Mouse (Mus musculus) forebrain, embryonic 16.5 days (tissue): ENCODE measurements at regions not wholly inside any gene's neighbourhood (a gene's known extent, or its start where the extent isn't known, plus 50 kb on each side); places are given as distances from the start of the nearest gene placed in this dataset.

Source experiments
- ATAC-seq: fragments of 200-750 bp; cut with Nextera tagmentation; 2 replicates; pipeline ENCODE4 v1.8.0; 2017; ENCODE audit warnings: mild to moderate bottlenecking, moderate library complexity
- H3K27ac ChIP-seq: fragments of 300-500 bp; sonication (generic); 2 replicates; pipeline ENCODE4 v1.5.1; 2014; ENCODE audit warnings: low read length, control low read depth
- H3K27me3 ChIP-seq: fragments of 300-500 bp; sonication (generic); replicated peaks from 2 replicates; pipeline ENCODE4 v1.6.1; 2014; ENCODE audit warnings: low read length; ENCODE audit not compliant: control insufficient read depth, insufficient read depth
- H3K36me3 ChIP-seq: fragments of 300-500 bp; sonication (generic); 2 replicates; pipeline ENCODE4 v1.6.1; 2014; ENCODE audit not compliant: control insufficient read depth, insufficient read depth
- H3K4me1 ChIP-seq: fragments of 300-500 bp; sonication (generic); replicated peaks from 2 replicates; pipeline ENCODE4 v1.6.1; 2014; ENCODE audit warnings: low read length; ENCODE audit not compliant: control insufficient read depth, insufficient read depth
- H3K4me2 ChIP-seq: fragments of 300-500 bp; sonication (generic); 2 replicates; pipeline ENCODE4 v1.6.1; 2014; ENCODE audit warnings: mild to moderate bottlenecking, low read length, control low read depth
- H3K4me3 ChIP-seq: fragments of 300-500 bp; sonication (generic); replicated peaks from 2 replicates; pipeline ENCODE4 v1.5.1; 2014; ENCODE audit warnings: mild to moderate bottlenecking, low read length, control low read depth
- H3K9ac ChIP-seq: fragments of 300-500 bp; sonication (generic); replicated peaks from 2 replicates; pipeline ENCODE4 v1.6.1; 2014; ENCODE audit warnings: low read depth, low read length, control low read depth
- H3K9me3 ChIP-seq: fragments of 300-500 bp; sonication (generic); 2 replicates; pipeline ENCODE4 v1.6.1; 2016; ENCODE audit warnings: low read length; ENCODE audit not compliant: control insufficient read depth
- WGBS: fragments of 180-500 bp; shearing (Covaris S2); extraction: QIAGEN DNeasy Blood & Tissue Kit; methylation state at CpG from one replicate; pipeline ENCODE4 v1.1.7; 2014; 5-methylcytosine and 5-hydroxymethylcytosine counted together

GRCm38 (mm10) chr12:25382961-25383360, 286.0 kb upstream of the Id2 start:
- Histone ChIP-seq H3K27ac (no peak overlapping the region), H3K4me1 (no peaks in the 10 kb centered on the region), H3K27me3 (no peaks in the 10 kb centered on the region), H3K4me3 (no peak overlapping the region), H3K9me3 (no peaks in the 10 kb centered on the region), H3K36me3 (no peaks in the 10 kb centered on the region), H3K9ac (no peak overlapping the region), H3K4me2 (no peak overlapping the region)
- ATAC-seq, result no peak
- WGBS, result 76% methylated on average over 6 of the region's 6 CpGs

DNA sequence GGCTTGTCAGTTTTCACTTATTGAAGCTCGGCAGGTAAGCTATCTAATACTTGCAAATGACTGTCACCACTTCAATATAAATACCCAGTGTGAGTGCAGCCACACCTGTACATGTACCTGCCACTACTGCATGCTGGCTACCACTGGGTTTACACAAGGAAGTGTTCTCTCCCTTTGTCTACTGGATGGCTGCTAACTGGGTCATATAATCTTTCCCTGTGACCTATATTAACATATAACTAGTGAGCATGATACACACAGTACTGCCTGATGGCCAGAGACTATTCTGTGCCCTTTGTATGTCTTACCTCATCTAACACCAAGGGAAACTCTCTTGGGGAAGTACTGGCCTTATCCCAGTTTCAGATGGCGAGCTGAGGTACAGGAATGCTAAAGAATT, 285.5 kb upstream of the Id2 start:
- no peaks in the 10 kb centered on the region for H3K9me3 ChIP-seq
- 93% methylated on average over 2 of the region's 2 CpGs for WGBS
- no peaks in the 10 kb centered on the region for H3K4me1 ChIP-seq
- no peak overlapping the region for H3K4me3 ChIP-seq
- no peak for ATAC-seq
- no peaks in the 10 kb centered on the region for H3K36me3 ChIP-seq
- no peaks in the 10 kb centered on the region for H3K27me3 ChIP-seq
- no peak overlapping the region for H3K4me2 ChIP-seq
- no peak overlapping the region for H3K9ac ChIP-seq
- H3K27ac ChIP-seq, result no peak overlapping the region

GRCm38 (mm10) chr12:25381619-25382018, 284.7 kb upstream of the Id2 start:
- Histone ChIP-seq H3K9ac (no peak overlapping the region), H3K27me3 (no peaks in the 10 kb centered on the region), H3K4me1 (peaks cover under 1% of the 10 kb centered on the region; the same call in 1 of the 2 replicates), H3K9me3 (no peaks in the 10 kb centered on the region), H3K4me2 (no peak overlapping the region), H3K4me3 (no peak overlapping the region), H3K36me3 (no peaks in the 10 kb centered on the region), H3K27ac (no peak overlapping the region)
- 69% methylated on average over 4 of the region's 4 CpGs for WGBS
- no peak for ATAC-seq

DNA sequence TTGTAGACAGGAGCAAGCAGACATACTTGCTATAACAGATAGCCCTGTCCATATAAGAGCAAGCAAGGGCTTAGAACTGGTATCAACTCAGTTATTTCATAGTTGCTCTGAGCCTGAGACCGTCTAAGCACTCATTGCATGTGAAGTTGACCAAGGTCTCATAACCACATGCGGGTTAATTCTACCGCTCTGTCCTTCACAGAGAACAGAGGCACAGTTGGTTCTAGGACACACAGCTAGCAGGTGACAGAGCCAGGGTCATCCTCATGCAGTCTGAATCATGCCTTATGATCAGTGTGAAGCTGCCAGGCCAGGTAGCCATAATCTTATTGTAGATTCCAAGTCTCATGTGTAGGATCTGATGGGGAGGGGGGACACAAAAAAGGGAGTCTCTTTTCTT, 283.1 kb upstream of the Id2 start:
- Histone ChIP-seq H3K4me1 (peaks cover 5% of the 10 kb centered on the region), H3K9ac (no peak overlapping the region), H3K9me3 (no peaks in the 10 kb centered on the region), H3K4me2 (no peak overlapping the region), H3K27me3 (no peaks in the 10 kb centered on the region), H3K4me3 (no peak overlapping the region), H3K27ac (no peak overlapping the region), H3K36me3 (no peaks in the 10 kb centered on the region)
- 93% methylated on average over 3 of the region's 3 CpGs for WGBS
- ATAC-seq, result no peak

- H3K4me1 ChIP-seq, result peaks cover 5% of the 10 kb centered on the region
- H3K4me2 ChIP-seq, result no peak overlapping the region
- no peak overlapping the region for H3K4me3 ChIP-seq
- 81% methylated on average over 9 of the region's 9 CpGs for WGBS
- no peaks in the 10 kb centered on the region for H3K27me3 ChIP-seq
- no peak for ATAC-seq
- H3K9ac ChIP-seq, result no peak overlapping the region
- H3K36me3 ChIP-seq, result no peaks in the 10 kb centered on the region
- H3K27ac ChIP-seq, result no peak overlapping the region
- H3K9me3 ChIP-seq, result no peaks in the 10 kb centered on the region
Observed at GRCm38 (mm10) chr12:25379016-25379415, 282.1 kb upstream of the Id2 start.

DNA sequence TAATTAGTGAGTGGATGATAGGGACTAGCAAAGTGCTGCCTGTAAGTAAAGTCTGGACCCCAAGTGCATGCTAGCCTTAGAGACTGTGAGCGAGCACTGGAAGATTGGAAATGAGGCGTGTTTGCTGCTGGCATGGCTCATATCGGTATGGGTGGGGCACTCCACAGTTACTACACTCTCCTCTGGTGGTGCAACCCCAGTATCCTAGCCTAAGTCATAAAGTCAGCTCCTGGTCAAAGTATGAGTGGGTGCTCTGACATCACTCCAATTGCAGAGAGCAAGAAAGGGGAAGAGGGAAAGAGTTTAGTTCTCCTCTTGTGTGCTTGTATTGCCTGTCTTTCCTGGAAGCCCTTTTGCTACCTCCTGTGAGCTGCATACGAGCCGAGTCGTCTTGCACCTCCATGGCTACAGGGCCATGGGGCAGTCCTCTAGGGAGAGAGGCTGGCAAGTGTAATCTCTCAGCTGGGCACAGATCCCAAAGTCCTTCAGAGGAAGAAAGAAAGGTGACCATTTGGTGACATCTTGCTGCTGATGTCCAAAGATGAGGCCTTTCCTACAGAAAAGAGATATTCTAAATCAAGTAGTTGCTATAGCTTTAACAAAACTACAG, 281.2 kb upstream of the Id2 start:
- H3K27ac ChIP-seq, result no peak overlapping the region
- H3K9ac ChIP-seq, result no peak overlapping the region
- H3K4me3 ChIP-seq, result no peak overlapping the region
- H3K36me3 ChIP-seq, result no peaks in the 10 kb centered on the region
- no peaks in the 10 kb centered on the region for H3K27me3 ChIP-seq
- peaks cover 5% of the 10 kb centered on the region for H3K4me1 ChIP-seq
- 78% methylated on average over 6 of the region's 6 CpGs for WGBS
- no peak for ATAC-seq
- no peaks in the 10 kb centered on the region for H3K9me3 ChIP-seq
- H3K4me2 ChIP-seq, result no peak overlapping the region

GRCm38 (mm10) chr12:25376451-25376850, 279.5 kb upstream of the Id2 start:
- Histone ChIP-seq H3K4me3 (no peak overlapping the region), H3K27ac (no peak overlapping the region), H3K9me3 (no peaks in the 10 kb centered on the region), H3K4me2 (no peak overlapping the region), H3K27me3 (no peaks in the 10 kb centered on the region), H3K4me1 (peaks cover 5% of the 10 kb centered on the region), H3K36me3 (no peaks in the 10 kb centered on the region), H3K9ac (no peak overlapping the region)
- ATAC-seq, result no peak
- 25% methylated on average over 8 of the region's 8 CpGs for WGBS

DNA sequence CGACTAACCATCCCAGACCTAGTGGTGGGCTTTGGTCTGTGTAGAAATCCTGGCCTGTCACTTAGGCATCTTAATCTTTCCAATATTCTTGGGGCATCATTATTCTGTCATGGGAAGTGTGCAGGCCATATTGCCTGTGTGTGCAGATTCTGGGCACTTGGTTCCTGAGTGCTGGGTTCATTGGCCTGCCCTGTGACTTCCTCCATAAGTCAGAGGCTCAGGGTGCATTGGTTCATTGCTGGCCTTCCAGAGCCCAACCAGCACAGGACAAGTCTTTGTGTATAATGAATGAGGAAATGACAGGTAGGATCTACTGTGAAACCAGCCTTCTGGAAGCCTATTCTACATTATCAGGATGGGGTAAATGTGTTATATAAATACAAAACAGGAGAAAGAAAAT, 270.6 kb upstream of the Id2 start:
- no peak for ATAC-seq
- Histone ChIP-seq H3K9ac (no peak overlapping the region), H3K9me3 (no peaks in the 10 kb centered on the region), H3K36me3 (no peaks in the 10 kb centered on the region), H3K4me1 (no peaks in the 10 kb centered on the region), H3K27ac (no peak overlapping the region), H3K27me3 (no peaks in the 10 kb centered on the region), H3K4me2 (no peak overlapping the region), H3K4me3 (no peak overlapping the region)
- 83% methylated on average over 1 of the region's 1 CpGs for WGBS

DNA sequence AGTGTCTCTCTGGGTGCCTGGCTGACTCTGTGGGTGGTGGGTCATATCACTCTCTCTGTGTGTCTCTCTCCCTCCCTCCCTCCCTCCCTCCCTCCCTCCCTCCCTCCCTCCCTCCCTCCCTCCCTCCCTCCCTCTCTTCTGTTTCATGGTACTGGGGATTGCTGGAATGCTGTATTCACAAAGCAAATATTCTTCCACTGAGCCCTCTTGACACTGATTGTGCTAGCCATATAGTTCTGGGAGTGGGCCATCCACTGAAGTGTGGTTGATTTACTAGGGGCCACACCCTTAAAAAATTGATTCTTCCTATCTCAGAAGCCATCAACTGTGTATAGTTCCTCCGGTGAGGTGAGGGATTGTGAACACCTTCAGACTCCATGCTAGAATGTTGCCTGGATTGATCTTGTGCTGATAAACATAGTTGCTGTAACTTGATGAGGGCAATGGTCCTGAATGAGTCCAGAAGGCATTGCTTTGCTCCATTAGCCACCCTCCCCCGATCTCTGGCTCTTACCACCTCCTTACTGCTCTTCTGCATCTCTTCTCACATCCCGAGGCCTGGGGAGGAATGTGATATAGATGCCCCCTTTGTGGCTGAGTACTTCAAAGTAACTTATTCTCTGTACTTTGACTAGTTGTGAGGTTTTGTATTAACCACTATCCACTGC, 268.8 kb upstream of the Id2 start:
- no peak overlapping the region for H3K27ac ChIP-seq
- no peak overlapping the region for H3K4me3 ChIP-seq
- no peak for ATAC-seq
- H3K9ac ChIP-seq, result no peak overlapping the region
- H3K4me1 ChIP-seq, result no peaks in the 10 kb centered on the region
- WGBS, result 83% methylated on average over 3 of the region's 3 CpGs
- no peaks in the 10 kb centered on the region for H3K9me3 ChIP-seq
- H3K27me3 ChIP-seq, result no peaks in the 10 kb centered on the region
- H3K4me2 ChIP-seq, result no peak overlapping the region
- no peaks in the 10 kb centered on the region for H3K36me3 ChIP-seq
